Mouse (Mus musculus): ENCODE results near the gene Camta1. TPM values are rescaled to one million over a fixed set of nuclear protein-coding genes. Genes with fewer than 3 reads are reported as not detected.

Gene Camta1
- polyA plus RNA-seq, 1 experiment from 2014 or later: 122 TPM

DNA sequence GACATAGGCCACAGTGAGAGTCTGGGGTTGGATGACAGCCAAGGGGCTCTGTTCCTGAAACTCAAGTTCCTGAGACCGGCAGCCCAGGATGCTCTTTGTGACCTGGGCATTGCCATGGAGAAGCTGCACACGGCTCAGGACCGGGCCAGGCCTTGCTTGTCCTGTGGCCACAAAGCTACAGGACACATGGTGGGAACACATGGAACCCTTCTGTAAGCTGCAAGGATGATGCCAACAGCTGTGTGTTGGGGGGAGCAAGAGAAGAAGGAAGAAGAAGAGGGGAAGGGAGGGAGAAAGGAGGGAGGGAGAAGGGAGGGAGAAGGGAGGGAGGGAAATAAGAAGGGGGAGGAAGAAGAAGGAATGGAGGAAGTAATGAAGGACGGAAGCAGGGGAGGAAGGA is 645.8 kb downstream of the Camta1 start:
- Histone ChIP-seq H3K9me3 (no peaks in the 10 kb centered on the region), H3K4me3 (no peak overlapping the region), H3K27ac (no peak overlapping the region), H3K36me3 (replicated peaks) (no peaks in the 10 kb centered on the region), H3K27me3 (ENCODE audit: poor library complexity, severe bottlenecking) (no peaks in the 10 kb centered on the region), H3K4me1 (peaks cover 13% of the 10 kb centered on the region)
- WGBS: 81% methylated on average over 4 of the region's 4 CpGs
- DNase-seq (ENCODE audit: extremely low spot score, low spot score): no peak

DNA sequence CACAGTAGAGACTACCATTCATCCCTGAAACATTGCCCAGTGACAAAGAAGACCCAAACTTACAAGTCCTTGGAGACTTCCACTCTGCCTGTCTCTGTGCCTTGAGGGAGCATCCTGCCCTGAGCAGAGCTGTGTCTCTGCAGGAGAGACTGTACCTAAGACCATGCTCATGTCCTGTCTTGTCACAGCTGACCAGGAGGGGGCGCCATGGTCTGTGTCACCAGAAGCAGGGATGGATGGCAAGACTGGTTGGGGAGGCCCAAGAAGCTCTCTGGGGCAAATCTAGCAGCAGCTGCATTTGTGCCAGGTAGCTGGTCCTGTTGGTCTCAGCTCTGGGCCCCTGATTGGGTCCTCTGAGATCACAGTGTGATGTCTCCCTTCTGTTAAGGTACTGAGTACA is 646.5 kb downstream of the Camta1 start:
- Histone ChIP-seq H3K9me3 (no peaks in the 10 kb centered on the region), H3K4me3 (no peak overlapping the region), H3K27me3 (ENCODE audit: poor library complexity, severe bottlenecking) (no peaks in the 10 kb centered on the region), H3K4me1 (peaks cover 13% of the 10 kb centered on the region), H3K27ac (no peak overlapping the region), H3K36me3 (replicated peaks) (no peaks in the 10 kb centered on the region)
- DNase-seq (ENCODE audit: extremely low spot score, low spot score): no peak
- WGBS: 53% methylated on average over 1 of the region's 1 CpGs

GRCm38 (mm10) chr4:151213475-151213874 is 648.2 kb downstream of the Camta1 start:
- H3K4me1 ChIP-seq: peaks cover 13% of the 10 kb centered on the region
- no peak overlapping the region for H3K4me3 ChIP-seq
- no peaks in the 10 kb centered on the region for H3K9me3 ChIP-seq
- H3K27me3 ChIP-seq (ENCODE audit: poor library complexity, severe bottlenecking): no peaks in the 10 kb centered on the region
- no peak overlapping the region for H3K27ac ChIP-seq
- no peak for DNase-seq (ENCODE audit: extremely low spot score, low spot score)
- WGBS: 80% methylated on average over 11 of the region's 11 CpGs
- no peaks in the 10 kb centered on the region for H3K36me3 ChIP-seq (replicated peaks)

GRCm38 (mm10) chr4:151211992-151212391 is 649.7 kb downstream of the Camta1 start:
- Histone ChIP-seq H3K27me3 (ENCODE audit: poor library complexity, severe bottlenecking) (no peaks in the 10 kb centered on the region), H3K36me3 (replicated peaks) (no peaks in the 10 kb centered on the region), H3K4me3 (no peak overlapping the region), H3K27ac (no peak overlapping the region), H3K9me3 (no peaks in the 10 kb centered on the region), H3K4me1 (peaks cover 13% of the 10 kb centered on the region)
- DNase-seq (ENCODE audit: extremely low spot score, low spot score): no peak
- WGBS: 94% methylated on average over 6 of the region's 6 CpGs

DNA sequence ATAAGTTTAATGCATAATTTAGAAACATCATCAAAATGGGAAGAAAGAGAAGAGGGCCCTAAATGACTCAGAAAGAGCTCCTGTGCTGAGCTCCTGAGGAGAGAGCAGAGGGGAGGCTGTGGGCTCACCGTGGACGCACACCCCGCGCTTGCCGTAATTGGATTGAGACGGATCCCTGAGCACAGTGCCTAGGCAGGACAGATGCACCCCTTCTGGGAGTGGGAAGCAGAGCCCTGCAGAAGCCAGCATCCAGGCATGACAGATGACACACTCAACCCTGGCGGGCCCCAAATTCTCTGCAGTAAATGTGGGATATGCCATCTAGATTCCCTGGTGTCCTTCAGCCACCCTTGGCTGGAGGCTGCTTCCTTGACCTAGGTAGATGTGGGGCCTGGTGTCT is 654.1 kb downstream of the Camta1 start:
- Histone ChIP-seq H3K4me1 (peaks cover 13% of the 10 kb centered on the region), H3K27me3 (ENCODE audit: poor library complexity, severe bottlenecking) (no peaks in the 10 kb centered on the region), H3K4me3 (no peak overlapping the region), H3K36me3 (replicated peaks) (no peaks in the 10 kb centered on the region), H3K9me3 (no peaks in the 10 kb centered on the region), H3K27ac (no peak overlapping the region)
- no peak for DNase-seq (ENCODE audit: extremely low spot score, low spot score)
- WGBS: 83% methylated on average over 7 of the region's 7 CpGs

- no peaks in the 10 kb centered on the region for H3K36me3 ChIP-seq (replicated peaks)
- no peak for DNase-seq (ENCODE audit: extremely low spot score, low spot score)
- H3K9me3 ChIP-seq: no peaks in the 10 kb centered on the region
- peak overlapping the region; percentile 65 for H3K27ac ChIP-seq
- peaks cover 16% of the 10 kb centered on the region for H3K4me1 ChIP-seq
- 59% methylated on average over 6 of the region's 6 CpGs for WGBS
- H3K4me3 ChIP-seq: no peak overlapping the region
- no peaks in the 10 kb centered on the region for H3K27me3 ChIP-seq (ENCODE audit: poor library complexity, severe bottlenecking)
Measured at GRCm38 (mm10) chr4:151202891-151203290, 658.8 kb downstream of the Camta1 start.

DNA sequence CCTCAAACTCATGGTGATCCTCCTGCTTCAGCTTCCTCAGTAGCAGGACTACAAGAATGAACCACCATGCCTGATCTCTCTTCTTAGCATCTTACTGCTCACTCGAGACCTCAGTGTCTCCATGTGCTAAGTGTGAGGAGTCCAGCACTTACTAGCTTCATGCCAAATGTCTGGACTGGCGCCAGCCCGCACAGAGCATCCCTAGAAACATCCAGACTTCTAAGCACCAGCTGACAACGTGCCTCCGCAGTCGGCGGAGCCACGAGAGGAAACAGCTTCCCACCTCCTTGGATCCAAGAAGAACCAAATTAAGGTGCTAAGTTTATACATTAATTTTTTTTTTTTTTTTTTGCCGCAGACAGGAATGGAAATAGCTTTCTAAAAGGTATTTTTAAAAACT is 661.4 kb downstream of the Camta1 start:
- 92% methylated on average over 9 of the region's 9 CpGs for WGBS
- Histone ChIP-seq H3K4me1 (peaks cover 19% of the 10 kb centered on the region), H3K27ac (no peak overlapping the region), H3K27me3 (ENCODE audit: poor library complexity, severe bottlenecking) (no peaks in the 10 kb centered on the region), H3K4me3 (no peak overlapping the region), H3K36me3 (replicated peaks) (no peaks in the 10 kb centered on the region), H3K9me3 (no peaks in the 10 kb centered on the region)
- no peak for DNase-seq (ENCODE audit: extremely low spot score, low spot score)

GRCm38 (mm10) chr4:151195126-151195525 is 666.5 kb downstream of the Camta1 start:
- WGBS: 41% methylated on average over 10 of the region's 10 CpGs
- Histone ChIP-seq H3K27ac (no peak overlapping the region), H3K36me3 (replicated peaks) (no peaks in the 10 kb centered on the region), H3K4me3 (no peak overlapping the region), H3K9me3 (no peaks in the 10 kb centered on the region), H3K27me3 (ENCODE audit: poor library complexity, severe bottlenecking) (no peaks in the 10 kb centered on the region), H3K4me1 (peaks cover 19% of the 10 kb centered on the region)
- no peak for DNase-seq (ENCODE audit: extremely low spot score, low spot score)

DNA sequence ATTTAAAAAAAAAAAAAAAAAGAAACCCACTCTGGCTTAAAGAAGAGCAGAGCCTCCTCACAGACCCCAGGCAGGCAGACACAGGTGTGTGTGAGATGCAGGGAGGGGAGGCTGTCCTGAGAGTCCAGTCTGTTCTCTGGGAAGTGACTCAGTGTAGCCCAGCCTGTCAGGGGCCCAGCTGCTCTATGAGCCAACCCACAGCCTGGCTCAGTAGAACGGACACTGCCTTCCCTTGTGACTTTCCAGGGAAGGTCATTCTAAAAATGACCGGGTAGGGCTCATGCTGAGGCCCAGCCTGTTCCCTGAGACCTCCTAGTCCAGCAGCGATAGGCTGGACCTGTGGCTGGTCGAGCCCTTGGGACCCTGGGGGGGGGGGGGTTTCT is 667.0 kb downstream of the Camta1 start:
- WGBS: 44% methylated on average over 4 of the region's 4 CpGs
- peaks cover 19% of the 10 kb centered on the region for H3K4me1 ChIP-seq

DNA sequence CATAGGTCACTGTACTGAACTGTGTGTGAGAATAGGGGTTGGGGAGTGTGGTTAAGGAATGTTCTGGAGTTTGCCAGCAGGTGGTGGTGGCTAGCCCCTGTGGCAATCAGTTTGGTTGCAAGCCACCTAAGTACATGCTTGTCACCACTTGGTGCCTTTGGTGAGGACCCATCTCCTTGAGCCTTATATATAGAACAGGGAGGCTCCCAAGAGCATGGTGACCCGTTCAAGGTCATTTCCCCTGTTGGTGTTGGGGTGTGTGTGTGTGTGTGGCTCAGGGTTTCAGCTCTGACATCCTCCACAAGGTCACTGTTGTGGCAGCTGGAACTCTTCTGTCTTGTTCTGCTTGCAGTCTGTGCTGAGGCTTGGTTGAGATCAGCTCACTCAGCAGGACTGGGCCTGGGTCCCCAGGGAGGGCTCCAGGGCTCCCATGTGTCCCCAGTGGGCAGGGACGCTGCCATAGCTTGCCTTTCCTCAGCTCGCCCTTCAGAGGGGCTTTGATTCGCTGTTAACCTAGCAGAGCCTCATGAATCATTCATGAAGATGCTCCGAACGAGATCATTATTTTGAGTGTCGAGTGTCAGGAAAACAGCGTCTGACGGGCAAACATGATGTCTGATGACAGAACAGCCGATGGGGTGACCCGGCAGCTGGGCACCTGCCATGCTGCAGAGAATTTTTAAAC is 667.5 kb downstream of the Camta1 start:
- DNase-seq (ENCODE audit: extremely low spot score, low spot score): no peak
- no peaks in the 10 kb centered on the region for H3K9me3 ChIP-seq
- peaks cover 19% of the 10 kb centered on the region for H3K4me1 ChIP-seq
- H3K4me3 ChIP-seq: no peak overlapping the region
- no peak overlapping the region for H3K27ac ChIP-seq
- WGBS: 44% methylated on average over 11 of the region's 11 CpGs
- H3K36me3 ChIP-seq (replicated peaks): no peaks in the 10 kb centered on the region
- no peaks in the 10 kb centered on the region for H3K27me3 ChIP-seq (ENCODE audit: poor library complexity, severe bottlenecking)

More for the DNA sequence above, 667.0 kb downstream of the Camta1 start:
- H3K4me3 ChIP-seq: no peak overlapping the region
- H3K9me3 ChIP-seq: no peaks in the 10 kb centered on the region
- no peak for DNase-seq (ENCODE audit: extremely low spot score, low spot score)
- H3K36me3 ChIP-seq (replicated peaks): no peaks in the 10 kb centered on the region
- H3K27ac ChIP-seq: no peak overlapping the region
- H3K27me3 ChIP-seq (ENCODE audit: poor library complexity, severe bottlenecking): no peaks in the 10 kb centered on the region

DNA sequence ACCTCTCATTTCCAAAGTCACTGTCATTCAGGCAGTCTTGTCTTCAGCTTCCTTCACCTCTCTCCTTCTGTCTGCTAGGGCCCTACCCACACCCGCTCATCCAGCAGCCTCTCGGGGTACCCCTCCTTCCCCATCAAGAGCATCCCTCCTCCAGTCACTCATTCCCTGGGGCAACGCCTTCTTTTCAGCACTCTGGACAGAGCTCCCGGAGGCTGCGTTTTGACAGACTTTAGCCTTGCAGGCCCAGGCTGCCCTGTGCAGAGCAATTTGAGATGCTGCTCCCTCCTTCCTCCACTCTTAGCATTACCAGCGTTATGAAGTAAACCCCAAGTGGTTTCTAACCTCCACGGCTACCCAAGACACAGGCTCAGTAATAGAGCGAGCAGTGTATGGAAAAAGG is 675.2 kb downstream of the Camta1 start:
- no peaks in the 10 kb centered on the region for H3K4me1 ChIP-seq
- H3K36me3 ChIP-seq (replicated peaks): no peaks in the 10 kb centered on the region
- 14% methylated on average over 8 of the region's 8 CpGs for WGBS
- H3K9me3 ChIP-seq: no peaks in the 10 kb centered on the region
- H3K4me3 ChIP-seq: no peak overlapping the region
- H3K27ac ChIP-seq: no peak overlapping the region
- peak; percentile 56 for DNase-seq (ENCODE audit: extremely low spot score, low spot score)
- H3K27me3 ChIP-seq (ENCODE audit: poor library complexity, severe bottlenecking): no peaks in the 10 kb centered on the region

DNA sequence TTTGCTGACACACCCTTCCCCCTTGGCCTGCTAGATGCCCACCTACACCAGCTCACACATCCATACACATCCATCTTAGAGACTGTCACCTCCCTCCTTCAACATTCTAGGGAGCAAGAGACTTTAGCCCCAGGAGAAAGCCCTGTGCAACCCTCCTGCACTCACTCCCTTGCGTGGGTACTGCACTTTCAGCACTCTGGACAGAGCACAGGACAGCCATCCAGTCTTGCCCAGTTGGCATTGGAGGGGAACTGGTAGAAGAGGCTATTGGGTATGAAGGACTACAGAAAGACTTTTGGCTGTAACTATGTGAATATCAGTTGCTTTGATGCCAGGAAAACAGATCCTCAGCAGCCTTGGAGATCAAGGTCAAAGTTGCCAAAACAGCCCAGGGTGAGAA is 675.9 kb downstream of the Camta1 start:
- DNase-seq (ENCODE audit: extremely low spot score, low spot score): no peak
- WGBS: 10% methylated on average over 1 of the region's 1 CpGs
- no peak overlapping the region for H3K4me3 ChIP-seq

DNA sequence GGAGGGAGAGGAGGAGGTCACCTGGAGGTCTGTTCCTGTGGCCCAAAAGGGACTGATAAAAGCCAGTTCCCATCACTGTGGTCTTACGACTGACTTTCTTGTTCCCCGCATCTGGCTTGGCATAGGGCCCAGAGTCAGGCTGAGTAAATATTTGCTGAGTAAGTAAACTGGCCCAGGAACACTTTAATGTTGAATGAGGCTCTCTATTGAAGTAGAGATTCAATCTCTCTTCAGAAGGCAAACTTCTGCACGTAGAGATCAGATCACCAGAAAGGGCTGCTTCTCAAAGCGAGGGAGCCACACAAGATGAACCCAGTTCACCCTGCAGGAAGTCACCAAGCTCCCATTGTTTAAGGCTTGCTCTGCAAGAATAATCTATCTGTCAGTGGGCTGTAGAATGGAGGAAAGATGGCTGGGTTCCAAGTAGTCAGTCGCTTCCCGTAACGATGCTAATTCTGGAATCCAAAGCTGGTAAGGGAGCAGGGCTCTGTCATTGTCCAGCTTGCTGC is 681.2 kb downstream of the Camta1 start:
- Histone ChIP-seq H3K27ac (no peak overlapping the region), H3K4me3 (no peak overlapping the region), H3K36me3 (replicated peaks) (no peaks in the 10 kb centered on the region), H3K27me3 (ENCODE audit: poor library complexity, severe bottlenecking) (no peaks in the 10 kb centered on the region), H3K9me3 (no peaks in the 10 kb centered on the region), H3K4me1 (peaks cover 15% of the 10 kb centered on the region; the same call in 1 of the 2 replicates)
- WGBS: 73% methylated on average over 7 of the region's 7 CpGs
- no peak for DNase-seq (ENCODE audit: extremely low spot score, low spot score)

More for the DNA sequence above, 675.9 kb downstream of the Camta1 start:
- Histone ChIP-seq H3K27ac (no peak overlapping the region), H3K4me1 (peaks cover under 1% of the 10 kb centered on the region; the same call in 1 of the 2 replicates), H3K36me3 (replicated peaks) (no peaks in the 10 kb centered on the region), H3K27me3 (ENCODE audit: poor library complexity, severe bottlenecking) (no peaks in the 10 kb centered on the region), H3K9me3 (no peaks in the 10 kb centered on the region)
